Mouse (Mus musculus) forebrain, embryonic 14.5 days (tissue): Measurements from ENCODE around the gene Aldh9a1. TPM values are rescaled to one million over a fixed set of nuclear protein-coding genes. Genes with fewer than 3 reads are reported as not detected.

Experiments used
- ATAC-seq: fragments of 200-750 bp; cut with Nextera tagmentation; 2 replicates; pipeline ENCODE4 v1.8.0; 2017; ENCODE audit warnings: mild to moderate bottlenecking, moderate library complexity
- DNase-seq: peaks from one replicate; pipeline ENCODE4 v3.0.0-alpha.2; 2015; ENCODE audit warnings: low spot score
- H3K27ac ChIP-seq: fragments of 300-500 bp; sonication (generic); 2 replicates; pipeline ENCODE4 v1.5.1; 2014; ENCODE audit warnings: low read depth, mild to moderate bottlenecking, control low read depth, low read length, moderate library complexity
- H3K27me3 ChIP-seq: fragments of 300-500 bp; sonication (generic); replicated peaks from 2 replicates; pipeline ENCODE4 v1.6.1; 2014; ENCODE audit warnings: low read length, control low read depth, mixed read lengths; ENCODE audit not compliant: control insufficient read depth, insufficient read depth
- H3K36me3 ChIP-seq: fragments of 300-500 bp; sonication (generic); 2 replicates; pipeline ENCODE4 v1.6.1; 2014; ENCODE audit warnings: low read length, control low read depth; ENCODE audit not compliant: control insufficient read depth, insufficient read depth
- H3K4me1 ChIP-seq: fragments of 300-500 bp; sonication (generic); 2 replicates; pipeline ENCODE4 v1.6.1; 2014; ENCODE audit warnings: antibody characterized with exemption, low read length, control low read depth; ENCODE audit not compliant: control insufficient read depth, insufficient read depth
- H3K4me2 ChIP-seq: fragments of 300-500 bp; sonication (generic); 2 replicates; pipeline ENCODE4 v1.6.1; 2014; ENCODE audit warnings: mild to moderate bottlenecking, control low read depth, low read length
- H3K4me3 ChIP-seq: fragments of 300-500 bp; sonication (generic); 2 replicates; pipeline ENCODE4 v1.5.1; 2014; ENCODE audit warnings: low read depth, low read length, control low read depth
- H3K9ac ChIP-seq: fragments of 300-500 bp; sonication (generic); 2 replicates; pipeline ENCODE4 v1.6.1; 2014; ENCODE audit warnings: mild to moderate bottlenecking, low read length, control low read depth, moderate library complexity
- H3K9me3 ChIP-seq: fragments of 300-500 bp; sonication (generic); replicated peaks from 2 replicates; pipeline ENCODE4 v1.6.1; 2016; ENCODE audit warnings: low read length, control low read depth, mixed read lengths; ENCODE audit not compliant: control insufficient read depth
- WGBS: fragments of 180-500 bp; shearing (Covaris S2); extraction: QIAGEN DNeasy Blood & Tissue Kit; methylation state at CpG from one replicate; pipeline ENCODE4 v1.1.7; 2014; 5-methylcytosine and 5-hydroxymethylcytosine counted together
- polyA plus RNA-seq: library from polyadenylated mRNA; unstranded; fragments of >200 nt; fragmentation: Nextera tagmentation; extraction: Ambion mirVana; gene quantifications from 2 replicates; pipeline ENCODE4 v1.2.1, GENCODE M21; 2014

The Aldh9a1 gene
- polyA plus RNA-seq, 1 experiment from 2014 or later: 21.2 TPM

GRCm38 (mm10) chr1:167385636-167386035 is 35.8 kb downstream of the Aldh9a1 start:
- no peak overlapping the region for H3K27ac ChIP-seq
- 60% methylated on average over 5 of the region's 5 CpGs for WGBS
- no peaks in the 10 kb centered on the region for H3K4me1 ChIP-seq
- no peak overlapping the region for H3K4me3 ChIP-seq
- H3K36me3 ChIP-seq: no peaks in the 10 kb centered on the region
- no peak overlapping the region for H3K9ac ChIP-seq
- no peak overlapping the region for H3K4me2 ChIP-seq
- no peak for DNase-seq
- no peaks in the 10 kb centered on the region for H3K9me3 ChIP-seq
- ATAC-seq: no peak
- no peaks in the 10 kb centered on the region for H3K27me3 ChIP-seq

GRCm38 (mm10) chr1:167386466-167386865 is 36.7 kb downstream of the Aldh9a1 start:
- DNase-seq: no peak
- H3K36me3 ChIP-seq: no peaks in the 10 kb centered on the region
- no peaks in the 10 kb centered on the region for H3K9me3 ChIP-seq
- no peaks in the 10 kb centered on the region for H3K27me3 ChIP-seq
- no peak overlapping the region for H3K4me2 ChIP-seq
- 54% methylated on average over 1 of the region's 2 CpGs for WGBS
- H3K27ac ChIP-seq: no peak overlapping the region
- H3K4me3 ChIP-seq: no peak overlapping the region
- no peaks in the 10 kb centered on the region for H3K4me1 ChIP-seq
- H3K9ac ChIP-seq: no peak overlapping the region
- ATAC-seq: no peak

GRCm38 (mm10) chr1:167387310-167387709 is 37.5 kb downstream of the Aldh9a1 start:
- no peak for DNase-seq
- Histone ChIP-seq H3K4me2 (no peak overlapping the region), H3K9ac (no peak overlapping the region), H3K9me3 (no peaks in the 10 kb centered on the region), H3K4me3 (no peak overlapping the region), H3K27me3 (no peaks in the 10 kb centered on the region), H3K4me1 (no peaks in the 10 kb centered on the region), H3K36me3 (no peaks in the 10 kb centered on the region), H3K27ac (no peak overlapping the region)
- ATAC-seq: no peak
- 88% methylated on average over 2 of the region's 2 CpGs for WGBS

- H3K27ac ChIP-seq: no peak overlapping the region
- ATAC-seq: no peak
- peaks cover under 1% of the 10 kb centered on the region for H3K4me1 ChIP-seq
- WGBS: 83% methylated on average over 3 of the region's 3 CpGs
- no peak overlapping the region for H3K4me3 ChIP-seq
- H3K4me2 ChIP-seq: no peak overlapping the region
- DNase-seq: no peak
- no peaks in the 10 kb centered on the region for H3K9me3 ChIP-seq
- no peaks in the 10 kb centered on the region for H3K27me3 ChIP-seq
- no peaks in the 10 kb centered on the region for H3K36me3 ChIP-seq
- no peak overlapping the region for H3K9ac ChIP-seq
Measured at GRCm38 (mm10) chr1:167387796-167388195, 38.0 kb downstream of the Aldh9a1 start.

DNA sequence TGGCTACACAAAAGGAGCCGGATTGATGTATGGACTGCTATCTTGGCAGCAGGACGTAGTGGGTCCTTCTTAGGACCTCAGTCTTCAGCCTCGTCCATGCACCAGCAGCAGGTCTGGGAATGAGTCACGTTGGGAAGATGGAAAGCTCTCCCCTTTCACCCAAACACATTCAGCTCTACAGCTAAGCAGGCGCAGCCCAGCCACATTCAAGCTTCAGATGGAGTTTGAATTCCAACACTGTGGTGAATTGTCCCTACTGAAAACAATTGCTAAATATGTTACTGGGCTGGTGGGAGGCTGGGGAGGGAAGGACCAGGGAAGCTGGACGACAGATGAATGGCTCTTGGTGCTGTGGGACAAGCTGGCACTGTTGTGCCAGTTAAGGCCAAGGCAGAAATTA is 38.8 kb downstream of the Aldh9a1 start:
- Histone ChIP-seq H3K27ac (no peak overlapping the region), H3K4me2 (no peak overlapping the region), H3K9me3 (no peaks in the 10 kb centered on the region), H3K4me3 (no peak overlapping the region), H3K9ac (no peak overlapping the region), H3K27me3 (no peaks in the 10 kb centered on the region), H3K36me3 (no peaks in the 10 kb centered on the region), H3K4me1 (peaks cover 6% of the 10 kb centered on the region)
- DNase-seq: no peak
- ATAC-seq: no peak
- 81% methylated on average over 6 of the region's 6 CpGs for WGBS

GRCm38 (mm10) chr1:167389584-167389983 is 39.8 kb downstream of the Aldh9a1 start:
- H3K9me3 ChIP-seq: no peaks in the 10 kb centered on the region
- 88% methylated on average over 7 of the region's 7 CpGs for WGBS
- H3K4me3 ChIP-seq: no peak overlapping the region
- no peak overlapping the region for H3K27ac ChIP-seq
- no peak for DNase-seq
- no peak for ATAC-seq
- H3K27me3 ChIP-seq: no peaks in the 10 kb centered on the region
- no peaks in the 10 kb centered on the region for H3K36me3 ChIP-seq
- H3K4me2 ChIP-seq: no peak overlapping the region
- no peak overlapping the region for H3K9ac ChIP-seq
- H3K4me1 ChIP-seq: peaks cover 6% of the 10 kb centered on the region

DNA sequence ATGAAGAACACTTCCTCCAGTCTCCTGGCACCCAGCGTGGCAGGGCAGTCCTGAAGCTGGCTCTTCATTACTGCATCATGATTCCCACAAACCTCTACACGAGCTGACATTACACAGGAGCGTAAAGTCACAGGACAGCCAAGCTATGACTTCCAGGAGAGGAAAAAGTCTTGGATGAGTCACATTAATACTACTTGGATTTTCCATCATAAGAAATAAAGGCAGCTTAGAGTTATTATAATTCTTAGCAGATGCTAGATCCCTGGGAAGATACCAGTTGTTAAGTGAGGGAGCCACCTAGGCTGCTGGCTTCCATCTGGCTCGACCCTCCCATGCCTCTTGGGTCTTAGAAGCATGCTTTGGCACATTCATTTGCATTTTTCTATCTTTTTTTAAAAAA is 40.6 kb downstream of the Aldh9a1 start:
- DNase-seq (no peak), ATAC-seq (no peak)
- Histone ChIP-seq H3K27me3 (no peaks in the 10 kb centered on the region), H3K36me3 (no peaks in the 10 kb centered on the region), H3K27ac (no peak overlapping the region), H3K4me1 (peaks cover 6% of the 10 kb centered on the region), H3K4me2 (no peak overlapping the region), H3K9me3 (no peaks in the 10 kb centered on the region), H3K9ac (no peak overlapping the region), H3K4me3 (no peak overlapping the region)
- 68% methylated on average over 4 of the region's 4 CpGs for WGBS

DNA sequence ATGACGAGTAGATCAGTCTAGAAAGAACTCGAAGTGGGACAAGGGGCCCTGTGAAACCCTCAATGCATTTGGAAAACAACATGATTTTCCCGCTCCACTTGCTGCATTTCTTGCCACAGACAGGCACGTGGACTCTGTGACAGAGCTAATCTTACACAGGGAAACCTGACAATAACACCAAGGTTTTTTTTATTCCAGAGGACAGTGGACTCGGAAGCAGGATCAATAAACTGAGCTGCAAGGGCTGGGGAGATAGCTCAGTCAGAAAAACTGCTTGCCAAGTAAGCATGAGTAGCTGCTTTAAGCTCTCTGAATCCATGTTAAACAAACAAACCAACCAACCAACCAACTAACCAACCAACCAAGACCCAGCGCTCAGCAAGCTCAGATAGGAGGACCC is 41.5 kb downstream of the Aldh9a1 start:
- DNase-seq (no peak), ATAC-seq (no peak)
- no peak overlapping the region for H3K27ac ChIP-seq
- H3K27me3 ChIP-seq: no peaks in the 10 kb centered on the region
- no peak overlapping the region for H3K9ac ChIP-seq
- no peaks in the 10 kb centered on the region for H3K36me3 ChIP-seq
- WGBS: 73% methylated on average over 6 of the region's 6 CpGs
- H3K4me1 ChIP-seq: peaks cover 6% of the 10 kb centered on the region
- H3K4me2 ChIP-seq: no peak overlapping the region
- no peaks in the 10 kb centered on the region for H3K9me3 ChIP-seq
- H3K4me3 ChIP-seq: no peak overlapping the region

DNA sequence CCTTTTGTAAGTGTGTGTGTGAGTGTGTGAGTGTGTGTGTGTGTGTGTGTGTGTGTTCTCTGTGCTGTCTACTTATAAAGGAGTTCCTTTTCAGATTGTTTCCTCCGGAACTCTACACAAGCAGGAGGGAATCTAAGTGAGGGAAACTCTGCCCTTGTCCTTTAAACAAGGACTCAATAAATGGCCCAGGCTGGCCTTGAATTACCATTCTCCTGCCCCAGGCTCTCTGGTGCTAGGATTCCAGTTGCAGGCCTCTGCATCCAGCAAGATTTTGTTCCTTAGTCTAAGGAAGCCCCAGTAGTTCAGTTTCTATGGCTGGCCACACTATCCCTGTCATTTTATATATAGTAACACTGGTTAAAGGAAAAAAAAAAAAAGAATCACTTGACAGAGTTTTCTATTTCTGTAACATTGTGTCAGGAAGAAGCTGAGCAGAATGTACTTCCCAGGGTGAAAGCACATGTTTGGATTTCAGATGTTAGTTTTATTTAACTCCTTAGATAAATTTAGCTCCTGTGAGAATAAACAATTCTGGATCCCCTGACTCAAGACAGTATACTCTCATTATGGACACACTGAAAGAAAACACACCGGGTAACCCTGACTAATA is 42.3 kb downstream of the Aldh9a1 start:
- Histone ChIP-seq H3K4me3 (0 out of 2 replicates have a peak overlapping the region, but pooled peaks have one; percentile 53), H3K9ac (no peak overlapping the region)
- WGBS: 66% methylated on average over 2 of the region's 2 CpGs

More for the DNA sequence above, 42.3 kb downstream of the Aldh9a1 start:
- Histone ChIP-seq H3K27me3 (no peaks in the 10 kb centered on the region), H3K27ac (no peak overlapping the region), H3K4me2 (peak overlapping the region; percentile 73), H3K36me3 (no peaks in the 10 kb centered on the region), H3K9me3 (no peaks in the 10 kb centered on the region), H3K4me1 (peaks cover 6% of the 10 kb centered on the region)
- DNase-seq (no peak), ATAC-seq (no peak)
